Mouse (Mus musculus): ENCODE results near the gene Pear1. TPM values are rescaled to one million over a fixed set of nuclear protein-coding genes. Genes with fewer than 3 reads are reported as not detected.

Gene Pear1
- total RNA-seq, 1 experiment, result 1.8 TPM

GRCm38 (mm10) chr3:87765091-87765490 lies 59.0 kb downstream of the Pear1 start:
- H3K9me3 ChIP-seq (ENCODE audit: control insufficient read depth, insufficient read depth, low read depth, low read length), result no peaks in the 10 kb centered on the region
- in situ Hi-C loops (cut with MboI; ENCODE audit: low sequenced_read_pairs in 2 of 2, unreplicated experiment in 2 of 2), result no loop called here
- H3K9ac ChIP-seq (ENCODE audit: insufficient read depth, low read depth, low read length, poor library complexity, severe bottlenecking), result no peak overlapping the region
- H3K27ac ChIP-seq (ENCODE audit: insufficient read depth, low read depth, low read length, poor library complexity, severe bottlenecking), result no peak overlapping the region
- peaks cover 0 to 22% of the 10 kb centered on the region in 2 experiments; a peak in 1 of 4 replicates for H3K4me1 ChIP-seq (ENCODE audit: control insufficient read depth in 2 of 2, insufficient read depth in 2 of 2, low read length in 2 of 2, poor library complexity in 1 of 2)
- H3K4me3 ChIP-seq (ENCODE audit: insufficient read depth in 1 of 2, low read depth in 1 of 2, low read length in 2 of 2, poor library complexity in 1 of 2, severe bottlenecking in 1 of 2), result no peak overlapping the region
- no peak for DNase-seq (ENCODE audit: low read depth, low spot score)
- no peaks in the 10 kb centered on the region for H3K36me3 ChIP-seq (ENCODE audit: control insufficient read depth, insufficient read depth, low read length, poor library complexity, severe bottlenecking)
- TF ChIP-seq CHD2 (IDR thresholded peaks at IDR 0.05; ENCODE audit: low read depth, low read length), result no peak
- no peak for TF ChIP-seq HCFC1 (IDR thresholded peaks at IDR 0.05; ENCODE audit: borderline replicate concordance, insufficient read depth, low read length)
- TF ChIP-seq ZNF384 (IDR thresholded peaks at IDR 0.05; ENCODE audit: low read depth, low read length), result no peak
- no peak for TF ChIP-seq MAFK (IDR thresholded peaks at IDR 0.05; ENCODE audit: insufficient read depth, low read depth, low read length)
- TF ChIP-seq ZC3H11A (IDR thresholded peaks at IDR 0.05; ENCODE audit: borderline replicate concordance, low read depth, low read length), result no peak

DNA sequence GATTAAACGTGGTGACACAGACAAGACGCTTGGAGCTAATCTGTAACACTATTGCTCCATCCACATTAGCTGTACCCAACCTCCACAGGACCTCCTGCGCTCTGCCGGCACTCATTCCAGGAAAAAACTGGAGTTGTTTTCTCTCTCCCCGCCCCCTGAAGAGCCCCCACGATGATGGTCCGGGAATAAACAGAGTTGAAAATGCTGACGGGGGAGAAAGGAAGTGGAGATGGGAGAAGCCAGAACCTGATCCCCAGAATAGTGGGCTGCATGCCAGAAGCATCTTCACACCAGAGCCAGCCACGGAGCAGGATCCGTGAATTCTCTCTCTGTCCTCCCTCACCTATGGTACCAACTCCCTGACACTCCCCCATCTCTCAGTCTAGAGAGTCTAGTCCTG lies 59.6 kb downstream of the Pear1 start:
- no peak overlapping the region for H3K9ac ChIP-seq (ENCODE audit: insufficient read depth, low read depth, low read length, poor library complexity, severe bottlenecking)
- no peaks in the 10 kb centered on the region for H3K36me3 ChIP-seq (ENCODE audit: control insufficient read depth, insufficient read depth, low read length, poor library complexity, severe bottlenecking)
- H3K4me3 ChIP-seq (ENCODE audit: insufficient read depth in 1 of 2, low read depth in 1 of 2, low read length in 2 of 2, poor library complexity in 1 of 2, severe bottlenecking in 1 of 2), result no peak overlapping the region
- no peak for DNase-seq (ENCODE audit: low read depth, low spot score)
- in situ Hi-C loops (cut with MboI; ENCODE audit: low sequenced_read_pairs in 2 of 2, unreplicated experiment in 2 of 2), result no loop called here
- H3K27ac ChIP-seq (ENCODE audit: insufficient read depth, low read depth, low read length, poor library complexity, severe bottlenecking), result no peak overlapping the region
- TF ChIP-seq CHD2 (IDR thresholded peaks at IDR 0.05; ENCODE audit: low read depth, low read length), result no peak
- peaks cover 0 to 22% of the 10 kb centered on the region in 2 experiments; a peak in 1 of 4 replicates for H3K4me1 ChIP-seq (ENCODE audit: control insufficient read depth in 2 of 2, insufficient read depth in 2 of 2, low read length in 2 of 2, poor library complexity in 1 of 2)
- no peaks in the 10 kb centered on the region for H3K9me3 ChIP-seq (ENCODE audit: control insufficient read depth, insufficient read depth, low read depth, low read length)

DNA sequence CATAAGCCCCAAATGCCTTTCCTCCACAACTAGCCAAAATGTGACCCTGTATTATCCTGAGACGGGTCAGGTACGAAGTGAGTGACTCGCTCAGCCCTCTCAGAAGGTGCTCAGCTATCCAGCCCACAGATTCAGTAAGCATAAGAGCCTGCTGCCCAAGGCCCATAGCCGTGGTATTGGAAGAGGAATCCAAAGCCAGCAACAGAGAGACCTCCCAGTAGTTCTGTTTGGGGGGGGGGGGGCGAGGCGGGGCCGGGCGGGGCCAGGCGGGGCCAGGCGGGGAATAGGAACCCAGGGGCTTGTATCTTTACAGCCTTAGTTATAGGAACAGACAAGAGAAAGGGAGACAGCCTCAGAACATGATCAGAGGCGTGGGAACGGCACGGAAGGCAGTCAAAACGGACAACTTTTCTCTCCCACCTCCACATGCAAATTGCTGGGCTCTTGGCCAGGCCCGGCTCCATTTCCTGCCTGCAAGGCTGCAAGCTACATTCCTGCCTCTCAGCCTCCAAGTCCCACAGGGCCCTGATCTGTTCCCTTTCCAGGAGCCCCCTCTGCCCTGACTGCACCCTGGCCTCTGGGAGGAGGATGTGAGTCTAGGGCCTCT lies 60.3 kb downstream of the Pear1 start:
- in situ Hi-C loops (cut with MboI; ENCODE audit: low sequenced_read_pairs in 2 of 2, unreplicated experiment in 2 of 2), result no loop called here
- Histone ChIP-seq H3K36me3 (ENCODE audit: control insufficient read depth, insufficient read depth, low read length, poor library complexity, severe bottlenecking) (no peaks in the 10 kb centered on the region), H3K9ac (ENCODE audit: insufficient read depth, low read depth, low read length, poor library complexity, severe bottlenecking) (no peak overlapping the region)

DNA sequence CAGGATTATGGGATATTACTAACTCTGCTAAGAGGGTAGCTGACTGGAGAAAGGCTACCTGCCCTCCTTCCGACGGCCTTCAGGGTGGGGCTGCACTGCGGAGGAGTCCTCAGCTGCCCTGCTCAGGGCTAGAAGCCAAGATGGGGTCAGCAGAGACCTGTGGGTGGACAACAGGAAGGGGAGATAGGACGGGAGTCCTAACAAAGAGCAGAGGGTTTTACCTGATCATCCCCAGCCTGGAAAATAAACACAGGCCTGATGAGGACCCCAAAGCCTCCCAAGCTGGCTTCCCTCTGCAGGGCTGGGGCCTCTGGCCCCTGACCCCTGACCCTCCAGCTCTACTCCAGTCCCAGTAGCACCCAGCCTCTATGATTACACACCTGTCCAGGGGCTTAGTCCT lies 60.9 kb downstream of the Pear1 start:
- in situ Hi-C loops (cut with MboI; ENCODE audit: low sequenced_read_pairs in 2 of 2, unreplicated experiment in 2 of 2), result no loop called here
- H3K4me3 ChIP-seq (ENCODE audit: insufficient read depth in 1 of 2, low read depth in 1 of 2, low read length in 2 of 2, poor library complexity in 1 of 2, severe bottlenecking in 1 of 2), result no peak overlapping the region
- H3K4me1 ChIP-seq (ENCODE audit: control insufficient read depth in 2 of 2, insufficient read depth in 2 of 2, low read length in 2 of 2, poor library complexity in 1 of 2), result peaks cover 1 to 26% of the 10 kb centered on the region in 2 experiments; a peak in 2 of 4 replicates

More for the DNA sequence above, 60.3 kb downstream of the Pear1 start:
- TF ChIP-seq ZC3H11A (IDR thresholded peaks at IDR 0.05; ENCODE audit: borderline replicate concordance, low read depth, low read length), result no peak
- TF ChIP-seq HCFC1 (IDR thresholded peaks at IDR 0.05; ENCODE audit: borderline replicate concordance, insufficient read depth, low read length), result no peak
- no peak for TF ChIP-seq MAFK (IDR thresholded peaks at IDR 0.05; ENCODE audit: insufficient read depth, low read depth, low read length)
- TF ChIP-seq ZNF384 (IDR thresholded peaks at IDR 0.05; ENCODE audit: low read depth, low read length), result no peak
- TF ChIP-seq CHD2 (IDR thresholded peaks at IDR 0.05; ENCODE audit: low read depth, low read length), result no peak
- Histone ChIP-seq H3K4me1 (ENCODE audit: control insufficient read depth in 2 of 2, insufficient read depth in 2 of 2, low read length in 2 of 2, poor library complexity in 1 of 2) (peaks cover 0 to 25% of the 10 kb centered on the region in 2 experiments; a peak in 1 of 4 replicates), H3K4me3 (ENCODE audit: insufficient read depth in 1 of 2, low read depth in 1 of 2, low read length in 2 of 2, poor library complexity in 1 of 2, severe bottlenecking in 1 of 2) (no peak overlapping the region), H3K27ac (ENCODE audit: insufficient read depth, low read depth, low read length, poor library complexity, severe bottlenecking) (no peak overlapping the region), H3K9me3 (ENCODE audit: control insufficient read depth, insufficient read depth, low read depth, low read length) (no peaks in the 10 kb centered on the region)
- DNase-seq (ENCODE audit: low read depth, low spot score), result no peak

More for the DNA sequence above, 60.9 kb downstream of the Pear1 start:
- DNase-seq (ENCODE audit: low read depth, low spot score), result no peak
- no peak overlapping the region for H3K9ac ChIP-seq (ENCODE audit: insufficient read depth, low read depth, low read length, poor library complexity, severe bottlenecking)
- no peak overlapping the region for H3K27ac ChIP-seq (ENCODE audit: insufficient read depth, low read depth, low read length, poor library complexity, severe bottlenecking)
- TF ChIP-seq HCFC1 (IDR thresholded peaks at IDR 0.05; ENCODE audit: borderline replicate concordance, insufficient read depth, low read length) (no peak), CHD2 (IDR thresholded peaks at IDR 0.05; ENCODE audit: low read depth, low read length) (no peak), ZC3H11A (IDR thresholded peaks at IDR 0.05; ENCODE audit: borderline replicate concordance, low read depth, low read length) (no peak), ZNF384 (IDR thresholded peaks at IDR 0.05; ENCODE audit: low read depth, low read length) (no peak), MAFK (IDR thresholded peaks at IDR 0.05; ENCODE audit: insufficient read depth, low read depth, low read length) (no peak)
- no peaks in the 10 kb centered on the region for H3K36me3 ChIP-seq (ENCODE audit: control insufficient read depth, insufficient read depth, low read length, poor library complexity, severe bottlenecking)
- no peaks in the 10 kb centered on the region for H3K9me3 ChIP-seq (ENCODE audit: control insufficient read depth, insufficient read depth, low read depth, low read length)
